Mouse (Mus musculus): ENCODE measurements around the gene Gm1123.

DNA sequence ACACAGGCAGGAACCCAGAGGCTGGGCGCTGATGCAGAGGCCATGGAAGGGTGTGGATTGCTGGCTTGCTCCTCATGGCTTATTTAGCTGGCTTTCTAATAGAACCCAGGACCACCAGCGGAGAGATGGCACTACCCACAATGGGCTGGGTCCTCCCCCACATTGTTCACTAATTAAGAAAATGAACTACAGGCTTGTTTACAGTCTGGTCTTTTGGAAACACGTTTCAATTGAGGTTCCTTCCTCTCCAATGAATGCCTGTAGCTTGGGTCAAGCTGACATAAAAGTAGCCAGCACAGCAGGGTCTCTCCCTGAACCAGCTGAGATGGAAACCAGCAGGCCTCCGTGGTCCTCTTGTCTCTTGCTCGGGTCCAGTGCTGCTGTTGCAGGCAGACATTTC, 14.3 kb downstream of the Gm1123 start:
- TF ChIP-seq CTCF (IDR thresholded peaks at IDR 0.05; ENCODE audit: extremely low read depth, insufficient read depth, low read length) (no peak), POLR2A (IDR thresholded peaks at IDR 0.05; ENCODE audit: extremely low read depth, insufficient read depth, low read length) (no peak)

Measured in cortical plate, adult 2 months (tissue).